Mouse (Mus musculus) stomach, postnatal 0 days (tissue): ENCODE results near the gene Mast1.

Experiments
- CTCF ChIP-seq: IDR thresholded peaks from 2 replicates; pipeline ENCODE4 v1.5.1; 2016; ENCODE audit warnings: antibody characterized with exemption, low read depth, mild to moderate bottlenecking, moderate library complexity
- EP300 ChIP-seq: optimal IDR thresholded peaks from 2 replicates; pipeline ENCODE3; 2016; ENCODE audit warnings: antibody characterized with exemption

DNA sequence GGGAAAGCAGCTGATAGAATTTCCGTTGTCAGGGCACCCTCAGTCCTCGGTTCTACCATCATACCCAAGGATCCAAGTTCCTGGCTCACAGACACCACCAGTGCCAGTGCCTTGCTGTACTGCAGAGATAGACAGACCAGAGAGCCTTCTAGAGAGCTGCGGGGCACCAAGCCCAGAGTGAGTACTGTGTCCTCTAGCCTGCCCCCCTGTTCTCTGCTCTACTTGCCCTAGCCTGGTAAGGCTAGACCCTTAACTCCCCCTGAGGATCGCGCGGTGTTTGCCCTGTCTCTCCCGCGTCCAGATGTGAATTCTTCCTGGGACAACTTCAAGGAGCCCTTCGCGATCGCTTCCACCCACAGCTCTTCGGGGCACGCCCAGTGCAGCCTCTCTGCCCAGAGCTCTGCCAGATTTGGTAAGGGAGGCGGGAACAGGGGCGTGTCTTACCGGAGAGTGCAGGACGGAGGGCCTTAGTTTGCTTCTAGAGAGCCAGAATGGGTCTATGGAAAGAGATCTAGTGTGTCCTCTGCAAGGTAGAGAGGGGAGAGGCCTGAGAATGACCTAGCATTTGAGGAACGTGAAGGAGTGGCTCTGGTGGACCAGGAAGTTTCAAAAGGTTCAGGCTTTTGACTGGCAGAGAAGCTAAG is 15.6 kb upstream of the Mast1 start:
- TF ChIP-seq CTCF (no peak), EP300 (no peak)
